Mouse (Mus musculus) heart, adult 2 months (tissue): ENCODE data around the gene Tc2n. TPM values are rescaled to one million over a fixed set of nuclear protein-coding genes. Genes with fewer than 3 reads are reported as not detected.

Experiments used
- DNase-seq, 2 experiments: peaks; one replicate each; pipeline ENCODE4 v3.0.0; 2021
- H3K27ac ChIP-seq: fragments of 200-600 bp; 2 replicates; pipeline ENCODE4 v1.8.1; 2022
- H3K27me3 ChIP-seq: fragments of 200-500 bp; 2 replicates; pipeline ENCODE4 v1.6.1; 2012; ENCODE audit warnings: mild to moderate bottlenecking, low read length, inconsistent platforms, mixed read lengths; ENCODE audit not compliant: control insufficient read depth, insufficient read depth
- H3K36me3 ChIP-seq: fragments of 200-500 bp; 2 replicates; pipeline ENCODE4 v1.6.1; 2012; ENCODE audit warnings: low read length, inconsistent platforms; ENCODE audit not compliant: control insufficient read depth, insufficient read depth
- H3K4me1 ChIP-seq: fragments of 200-500 bp; 2 replicates; pipeline ENCODE4 v1.6.1; 2011; ENCODE audit warnings: low read length; ENCODE audit not compliant: control insufficient read depth, insufficient read depth
- H3K4me3 ChIP-seq: fragments of 200-600 bp; 2 replicates; pipeline ENCODE4 v1.8.1; 2022
- H3K79me2 ChIP-seq: fragments of 200-500 bp; replicated peaks from 2 replicates; pipeline ENCODE4 v1.6.1; 2012; ENCODE audit warnings: mild to moderate bottlenecking, inconsistent platforms, low read length, moderate library complexity, mixed read lengths; ENCODE audit not compliant: control insufficient read depth, insufficient read depth
- H3K9ac ChIP-seq: fragments of 200-500 bp; 2 replicates; pipeline ENCODE4 v1.6.1; 2012; ENCODE audit warnings: low read depth, mild to moderate bottlenecking, control low read depth, inconsistent platforms, low read length, mixed read lengths
- CTCF ChIP-seq: fragments of 200-600 bp; IDR thresholded peaks from 2 replicates; pipeline ENCODE4 v1.8.1; 2022; ENCODE audit warnings: antibody characterized with exemption, mild to moderate bottlenecking, moderate library complexity
- EP300 ChIP-seq: fragments of 200-500 bp; IDR thresholded peaks from 2 replicates; pipeline ENCODE4 v1.6.1; 2011; ENCODE audit warnings: low read depth, low read length, control low read depth; ENCODE audit not compliant: insufficient read depth
- POLR2A ChIP-seq: fragments of 200-500 bp; IDR thresholded peaks from 2 replicates; pipeline ENCODE4 v1.6.1; 2011; ENCODE audit warnings: mild to moderate bottlenecking, low read depth, low read length, control low read depth; ENCODE audit not compliant: insufficient read depth
- WGBS: fragments of 180-500 bp; shearing (Covaris S2); methylation state at CpG from one replicate; pipeline ENCODE4 v1.1.7; 2018; 5-methylcytosine and 5-hydroxymethylcytosine counted together
- intact Hi-C: fragments of 180-260 bp; cut with DNase I; formaldehyde crosslinking; loops from one replicate; pipeline ENCODE4 v1.15.1; 2025
- polyA plus RNA-seq: library from polyadenylated mRNA; depleted of rRNA; stranded (reverse); fragments of >200 nt; gene quantifications from 2 replicates; pipeline ENCODE4 v1.2.3, GENCODE M21; 2012
- total RNA-seq, 2 experiments: library from RNA; stranded (reverse); gene quantifications; 2 replicates each; pipeline ENCODE4 v1.2.3; 2021

Tc2n gene
- total and polyA plus RNA-seq, 3 experiments: 0.06 to 0.59 (median 0.34) TPM

GRCm38 (mm10) chr12:101718755-101719150 is 430 bp upstream of the Tc2n start:
- no peaks in the 10 kb centered on the region for H3K4me1 ChIP-seq
- no peaks in the 10 kb centered on the region; the same call in 1 of the 2 replicates for H3K36me3 ChIP-seq
- peak overlapping the region; percentile 57 for H3K4me3 ChIP-seq
- no peak for TF ChIP-seq CTCF
- no peak for TF ChIP-seq POLR2A
- no peak for TF ChIP-seq EP300
- DNase-seq: no peak
- H3K79me2 ChIP-seq: no peaks in the 10 kb centered on the region
- no peak overlapping the region for H3K9ac ChIP-seq
- 1% methylated on average over 9 of the region's 9 CpGs for WGBS
- intact Hi-C loops: no loop called here
- no peak overlapping the region for H3K27ac ChIP-seq
- peaks cover 9% of the 10 kb centered on the region for H3K27me3 ChIP-seq

GRCm38 (mm10) chr12:101699176-101699575 is 19.1 kb downstream of the Tc2n start:
- no peak for DNase-seq
- 84% methylated on average over 3 of the region's 3 CpGs for WGBS
- H3K4me3 ChIP-seq: no peak overlapping the region
- TF ChIP-seq EP300 (no peak), CTCF (no peak), POLR2A (no peak)
- no peaks in the 10 kb centered on the region for H3K4me1 ChIP-seq
- H3K36me3 ChIP-seq: no peaks in the 10 kb centered on the region
- intact Hi-C loops: no loop called here
- H3K27ac ChIP-seq: no peak overlapping the region
- no peaks in the 10 kb centered on the region for H3K79me2 ChIP-seq
- H3K27me3 ChIP-seq: no peaks in the 10 kb centered on the region
- H3K9ac ChIP-seq: no peak overlapping the region

- WGBS: 69% methylated on average over 1 of the region's 1 CpGs
- TF ChIP-seq CTCF (no peak), EP300 (no peak), POLR2A (no peak)
- no peak overlapping the region for H3K27ac ChIP-seq
Observed at GRCm38 (mm10) chr12:101696521-101696920, 21.8 kb downstream of the Tc2n start.

GRCm38 (mm10) chr12:101680538-101680937 is 37.8 kb downstream of the Tc2n start:
- TF ChIP-seq EP300 (no peak), POLR2A (no peak), CTCF (no peak)
- Histone ChIP-seq H3K27me3 (no peaks in the 10 kb centered on the region), H3K36me3 (no peaks in the 10 kb centered on the region), H3K4me3 (no peak overlapping the region), H3K4me1 (no peaks in the 10 kb centered on the region), H3K79me2 (no peaks in the 10 kb centered on the region), H3K27ac (no peak overlapping the region), H3K9ac (no peak overlapping the region)
- no peak for DNase-seq
- WGBS: 76% methylated on average over 2 of the region's 2 CpGs
- intact Hi-C loops: no loop called here

More at GRCm38 (mm10) chr12:101696521-101696920, 21.8 kb downstream of the Tc2n start:
- intact Hi-C loops: no loop called here
- Histone ChIP-seq H3K4me1 (no peaks in the 10 kb centered on the region), H3K27me3 (no peaks in the 10 kb centered on the region), H3K36me3 (no peaks in the 10 kb centered on the region), H3K9ac (no peak overlapping the region), H3K79me2 (no peaks in the 10 kb centered on the region), H3K4me3 (no peak overlapping the region)
- DNase-seq: no peak

- DNase-seq: no peak
- Histone ChIP-seq H3K9ac (no peak overlapping the region), H3K4me1 (no peaks in the 10 kb centered on the region), H3K36me3 (no peaks in the 10 kb centered on the region), H3K79me2 (no peaks in the 10 kb centered on the region), H3K4me3 (no peak overlapping the region), H3K27ac (no peak overlapping the region), H3K27me3 (no peaks in the 10 kb centered on the region)
- TF ChIP-seq CTCF: no peak
- TF ChIP-seq POLR2A: no peak
- no peak for TF ChIP-seq EP300
- WGBS: 79% methylated on average over 2 of the region's 2 CpGs
- intact Hi-C loops: no loop called here
Observed at GRCm38 (mm10) chr12:101667502-101667901, 50.8 kb downstream of the Tc2n start.

- DNase-seq: no peak
- Histone ChIP-seq H3K4me1 (no peaks in the 10 kb centered on the region), H3K36me3 (no peaks in the 10 kb centered on the region), H3K9ac (no peak overlapping the region), H3K4me3 (no peak overlapping the region), H3K27me3 (no peaks in the 10 kb centered on the region), H3K27ac (no peak overlapping the region), H3K79me2 (no peaks in the 10 kb centered on the region)
- intact Hi-C loops: no loop called here
- 69% methylated on average over 1 of the region's 1 CpGs for WGBS
- TF ChIP-seq POLR2A (no peak), EP300 (no peak), CTCF (no peak)
Observed at GRCm38 (mm10) chr12:101633137-101633536, 85.2 kb downstream of the Tc2n start.
